Mouse (Mus musculus): ENCODE data around the gene Nle1. TPM values are rescaled to one million over a fixed set of nuclear protein-coding genes. Genes with fewer than 3 reads are reported as not detected.
"Not testable (repeated sequence)": the region's sequence is repeated elsewhere in the genome, so short reads cannot be mapped to it uniquely, and the experiment has no call there.

Nle1 gene
- polyA plus RNA-seq, 1 experiment from 2014 or later: 39.9 TPM

DNA sequence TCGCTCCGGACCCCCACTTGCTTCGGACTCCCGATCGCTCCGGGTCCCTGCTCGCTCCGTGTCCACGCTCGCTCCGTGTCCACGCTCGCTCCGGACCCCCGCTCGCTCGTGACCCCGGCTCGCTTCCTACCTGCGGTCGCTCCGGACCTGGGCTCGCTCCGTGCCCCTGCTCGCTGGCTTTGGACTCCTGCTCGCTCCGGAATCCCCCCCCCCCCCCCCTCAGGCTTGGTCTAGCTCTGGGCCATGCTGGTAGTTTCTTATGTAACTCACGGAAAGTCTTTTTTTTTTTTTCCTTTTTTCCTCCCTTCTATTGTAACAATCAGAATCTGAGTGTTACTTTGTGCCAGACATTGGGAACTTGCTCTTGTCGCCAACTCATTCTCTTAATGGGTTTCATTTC lies 25.0 kb upstream of the Nle1 start:
- ATAC-seq (ENCODE audit: insufficient number of reproducible peaks, insufficient read depth, low FRiP score, low TSS enrichment, low read depth): no peak
- no peaks in the 10 kb centered on the region for H3K36me3 ChIP-seq
- peaks cover 94% of the 10 kb centered on the region for H3K27me3 ChIP-seq
- 2% methylated on average over 28 of the region's 29 CpGs for WGBS
- H3K4me3 ChIP-seq (replicated peaks): peak overlapping the region; percentile 50
- H3K9ac ChIP-seq (replicated peaks): peak overlapping the region; percentile 52; the same call in 1 of the 2 replicates
- H3K4me1 ChIP-seq (replicated peaks): peaks cover 11% of the 10 kb centered on the region
- peak overlapping the region; percentile 93 for H3K4me2 ChIP-seq
- H3K9me3 ChIP-seq: no peaks in the 10 kb centered on the region
- no peak overlapping the region for H3K27ac ChIP-seq

GRCm38 (mm10) chr11:82931671-82932450 lies 23.6 kb upstream of the Nle1 start:
- Histone ChIP-seq H3K4me3 (replicated peaks) (peak overlapping the region; percentile 50), H3K4me2 (peak overlapping the region; percentile 93), H3K4me1 (replicated peaks) (peaks cover 11% of the 10 kb centered on the region), H3K9ac (replicated peaks) (peak overlapping the region; percentile 57; the same call in 1 of the 2 replicates), H3K27me3 (peaks cover 91% of the 10 kb centered on the region)
- not testable (repeated sequence) for H3K27ac ChIP-seq; ATAC-seq (ENCODE audit: insufficient number of reproducible peaks, insufficient read depth, low FRiP score, low TSS enrichment, low read depth); H3K36me3 ChIP-seq; H3K9me3 ChIP-seq
- WGBS: under 1% methylated on average over 104 of the region's 119 CpGs

GRCm38 (mm10) chr11:82931161-82931560 lies 22.9 kb upstream of the Nle1 start:
- Histone ChIP-seq H3K4me2 (peak overlapping the region; percentile 93), H3K4me1 (replicated peaks) (peaks cover 11% of the 10 kb centered on the region), H3K4me3 (replicated peaks) (peak overlapping the region; percentile 50), H3K9ac (replicated peaks) (peak overlapping the region; percentile 57), H3K27me3 (peaks cover 91% of the 10 kb centered on the region)
- H3K36me3 ChIP-seq; H3K27ac ChIP-seq; H3K9me3 ChIP-seq; ATAC-seq (ENCODE audit: insufficient number of reproducible peaks, insufficient read depth, low FRiP score, low TSS enrichment, low read depth): not testable (repeated sequence)
- 1% methylated on average over 55 of the region's 63 CpGs for WGBS

- H3K9ac ChIP-seq (replicated peaks): 0 out of 2 replicates have a peak overlapping the region, but pooled peaks have one; percentile 31
- H3K4me2 ChIP-seq: peak overlapping the region; percentile 93
- ATAC-seq (ENCODE audit: insufficient number of reproducible peaks, insufficient read depth, low FRiP score, low TSS enrichment, low read depth); H3K27ac ChIP-seq; H3K36me3 ChIP-seq; H3K9me3 ChIP-seq: not testable (repeated sequence)
- H3K27me3 ChIP-seq: peaks cover 90% of the 10 kb centered on the region
- under 1% methylated on average over 78 of the region's 85 CpGs for WGBS
- H3K4me3 ChIP-seq (replicated peaks): peak overlapping the region; percentile 50
- peaks cover 11% of the 10 kb centered on the region for H3K4me1 ChIP-seq (replicated peaks)
These were observed 22.3 kb upstream of the Nle1 start for GRCm38 (mm10) chr11:82930391-82930955.

DNA sequence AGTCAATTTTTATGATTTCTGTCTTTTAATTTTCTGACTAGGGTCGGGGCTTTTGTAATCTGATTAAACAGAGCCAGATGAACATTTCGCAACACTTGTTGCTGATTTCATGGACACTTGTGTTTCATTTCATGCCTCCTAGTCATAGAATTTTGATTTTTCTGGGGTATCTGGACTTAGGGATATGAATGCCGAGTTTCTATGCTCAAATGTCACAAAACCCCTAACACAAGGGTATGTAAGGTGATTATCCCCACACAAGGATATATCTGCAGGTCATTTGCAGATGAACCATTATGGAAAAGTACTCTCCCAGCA lies 21.4 kb upstream of the Nle1 start:
- Histone ChIP-seq H3K4me1 (replicated peaks) (peaks cover 11% of the 10 kb centered on the region), H3K27me3 (peaks cover 87% of the 10 kb centered on the region), H3K9me3 (no peaks in the 10 kb centered on the region), H3K4me2 (no peak overlapping the region), H3K27ac (no peak overlapping the region), H3K4me3 (replicated peaks) (no peak overlapping the region), H3K9ac (replicated peaks) (no peak overlapping the region), H3K36me3 (no peaks in the 10 kb centered on the region)
- WGBS: 43% methylated on average over 3 of the region's 3 CpGs
- ATAC-seq (ENCODE audit: insufficient number of reproducible peaks, insufficient read depth, low FRiP score, low TSS enrichment, low read depth): no peak

GRCm38 (mm10) chr11:82928897-82929632 lies 20.9 kb upstream of the Nle1 start:
- 27% methylated on average over 20 of the region's 20 CpGs for WGBS
- Histone ChIP-seq H3K4me3 (replicated peaks) (no peak overlapping the region), H3K4me2 (no peak overlapping the region), H3K27me3 (peaks cover 81% of the 10 kb centered on the region), H3K27ac (no peak overlapping the region), H3K4me1 (replicated peaks) (peaks cover 11% of the 10 kb centered on the region), H3K9me3 (no peaks in the 10 kb centered on the region), H3K9ac (replicated peaks) (no peak overlapping the region), H3K36me3 (no peaks in the 10 kb centered on the region)
- ATAC-seq (ENCODE audit: insufficient number of reproducible peaks, insufficient read depth, low FRiP score, low TSS enrichment, low read depth): no peak

DNA sequence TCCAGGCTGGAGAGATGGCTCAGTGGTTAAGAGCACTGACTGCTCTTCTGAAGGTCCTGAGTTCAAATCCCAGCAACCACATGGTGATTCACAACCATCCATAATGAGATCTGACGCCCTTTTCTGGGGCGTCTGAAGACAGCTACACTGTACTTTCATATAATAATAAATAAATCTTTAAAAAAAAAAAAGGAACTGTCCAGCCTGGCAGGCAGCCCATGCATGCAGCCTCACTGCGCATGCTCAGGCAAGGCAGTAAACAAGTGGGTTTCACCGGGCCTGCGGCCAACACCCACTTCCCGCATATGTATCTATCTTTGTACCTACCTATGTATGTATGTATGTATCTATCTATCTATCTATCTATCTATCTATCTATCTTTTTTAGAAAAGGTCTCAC lies 15.7 kb upstream of the Nle1 start:
- H3K36me3 ChIP-seq; H3K27ac ChIP-seq; H3K4me1 ChIP-seq (replicated peaks); H3K4me3 ChIP-seq (replicated peaks); ATAC-seq (ENCODE audit: insufficient number of reproducible peaks, insufficient read depth, low FRiP score, low TSS enrichment, low read depth); H3K9ac ChIP-seq (replicated peaks); H3K9me3 ChIP-seq; H3K4me2 ChIP-seq: not testable (repeated sequence)
- H3K27me3 ChIP-seq: peaks cover 68% of the 10 kb centered on the region
- WGBS: 89% methylated on average over 6 of the region's 6 CpGs

DNA sequence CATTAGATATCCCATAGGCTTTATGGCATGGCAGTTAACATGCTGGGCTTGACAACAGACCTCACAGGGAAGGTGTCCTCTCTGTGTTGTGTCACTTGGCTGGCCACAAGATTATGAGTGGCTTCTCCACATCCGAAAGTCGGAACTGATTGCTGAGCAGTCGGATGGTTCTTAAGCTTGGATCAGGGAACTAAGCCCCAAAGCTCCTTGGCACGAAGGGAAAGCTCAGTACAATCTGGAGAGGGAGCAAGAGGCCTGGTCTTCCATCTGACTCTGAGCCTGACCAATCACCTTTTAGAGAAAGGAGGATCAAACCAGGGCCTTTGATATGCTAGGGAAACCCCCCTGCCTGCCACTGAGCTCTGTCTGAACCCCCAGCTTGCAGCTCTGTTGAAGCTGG lies 13.5 kb upstream of the Nle1 start:
- Histone ChIP-seq H3K4me1 (replicated peaks) (no peaks in the 10 kb centered on the region), H3K9me3 (no peaks in the 10 kb centered on the region), H3K27ac (no peak overlapping the region), H3K4me2 (no peak overlapping the region), H3K4me3 (replicated peaks) (no peak overlapping the region), H3K27me3 (peaks cover 59% of the 10 kb centered on the region), H3K9ac (replicated peaks) (no peak overlapping the region), H3K36me3 (no peaks in the 10 kb centered on the region)
- no peak for ATAC-seq (ENCODE audit: insufficient number of reproducible peaks, insufficient read depth, low FRiP score, low TSS enrichment, low read depth)
- 69% methylated on average over 4 of the region's 4 CpGs for WGBS

DNA sequence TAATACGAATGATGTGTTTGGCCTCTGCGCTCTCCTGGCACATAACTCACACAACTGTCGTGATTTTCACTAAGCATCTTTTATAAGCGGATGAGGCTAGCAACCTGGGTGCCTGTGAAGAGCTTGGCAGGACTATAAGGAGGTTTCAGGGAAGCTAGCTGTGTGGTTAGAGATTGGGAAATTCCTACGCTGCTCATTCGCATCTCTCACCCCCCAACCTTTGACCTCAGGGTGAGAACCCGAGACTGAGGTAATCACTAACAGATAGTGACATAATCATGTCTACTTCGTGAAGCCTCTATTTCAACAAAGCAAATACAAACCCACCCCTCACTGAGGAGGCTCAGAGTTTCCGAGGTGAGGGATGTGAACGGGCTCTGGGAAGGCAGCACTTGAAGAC lies 12.6 kb upstream of the Nle1 start:
- Histone ChIP-seq H3K4me1 (replicated peaks) (no peaks in the 10 kb centered on the region), H3K27me3 (peaks cover 53% of the 10 kb centered on the region), H3K27ac (no peak overlapping the region), H3K9ac (replicated peaks) (no peak overlapping the region), H3K4me2 (no peak overlapping the region), H3K36me3 (no peaks in the 10 kb centered on the region), H3K4me3 (replicated peaks) (no peak overlapping the region), H3K9me3 (no peaks in the 10 kb centered on the region)
- WGBS: 49% methylated on average over 10 of the region's 10 CpGs
- no peak for ATAC-seq (ENCODE audit: insufficient number of reproducible peaks, insufficient read depth, low FRiP score, low TSS enrichment, low read depth)

DNA sequence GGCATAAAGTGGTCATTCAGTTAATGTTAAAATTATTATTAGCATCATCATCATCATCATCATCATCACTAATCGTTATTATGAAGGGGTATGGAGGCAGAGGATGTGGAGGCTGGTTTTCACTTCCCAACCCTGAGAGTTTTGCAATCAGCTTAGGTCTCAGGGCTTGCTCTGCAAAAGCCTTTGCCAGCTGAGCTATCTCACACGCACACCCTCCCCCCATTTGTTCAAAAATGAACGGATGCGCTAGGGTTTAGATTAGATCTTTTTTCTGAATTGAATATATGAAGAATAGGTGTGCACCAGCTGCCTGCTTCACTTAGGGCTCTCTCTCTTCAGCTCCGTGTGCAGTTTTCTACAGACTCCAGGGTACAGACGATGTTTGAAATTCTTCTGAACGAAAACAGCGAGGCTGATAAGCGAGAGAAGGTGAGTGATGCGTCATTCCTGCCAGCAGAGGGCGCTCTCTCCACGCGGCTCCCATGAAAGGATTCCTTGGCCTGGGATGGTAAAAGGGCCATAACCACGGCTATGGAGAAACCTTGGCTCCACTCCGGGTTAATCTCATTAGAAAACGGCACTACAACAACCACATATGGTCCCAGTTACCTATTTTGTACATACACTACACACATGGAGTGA lies 6.6 kb upstream of the Nle1 start:
- peaks cover 38% of the 10 kb centered on the region for H3K27me3 ChIP-seq
- H3K4me2 ChIP-seq: peak overlapping the region; percentile 43
- no peaks in the 10 kb centered on the region for H3K9me3 ChIP-seq
- 0 out of 2 replicates have a peak, but pooled peaks cover 3% of the 10 kb centered on the region for H3K4me1 ChIP-seq (replicated peaks)
- no peak overlapping the region for H3K4me3 ChIP-seq (replicated peaks)
- WGBS: 8% methylated on average over 16 of the region's 16 CpGs
- H3K9ac ChIP-seq (replicated peaks): no peak overlapping the region
- 0 out of 2 replicates have a peak, but pooled peaks have one; percentile 29 for ATAC-seq (ENCODE audit: insufficient number of reproducible peaks, insufficient read depth, low FRiP score, low TSS enrichment, low read depth)
- no peak overlapping the region for H3K27ac ChIP-seq
- no peaks in the 10 kb centered on the region for H3K36me3 ChIP-seq

Measured in limb, embryonic 12.5 days (tissue).